Mouse (Mus musculus): ENCODE results near the gene Zfp593. TPM values are rescaled to one million over a fixed set of nuclear protein-coding genes. Genes with fewer than 3 reads are reported as not detected.

Zfp593 gene
- total and polyA plus RNA-seq, 2 experiments: 2.9 to 6.8 TPM

DNA sequence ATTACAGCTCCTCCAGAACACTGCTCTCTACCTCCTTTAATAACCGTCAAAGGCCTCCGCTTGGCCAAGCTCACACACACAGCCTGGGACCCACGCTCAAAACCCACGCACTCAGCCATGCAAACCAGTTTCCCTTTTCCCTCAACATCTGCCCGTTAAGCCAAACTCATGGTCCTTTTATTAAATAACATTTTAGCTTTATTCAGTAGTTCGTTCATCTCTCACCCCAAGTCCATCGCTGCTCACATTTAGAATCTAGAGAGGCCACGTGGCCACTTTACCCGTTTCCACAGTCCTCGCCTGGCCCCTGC lies 5.5 kb upstream of the Zfp593 start:
- Histone ChIP-seq H3K9ac (ENCODE audit: low read depth, low read length) (no peak overlapping the region; the same call in 1 of the 2 replicates), H3K27me3 (ENCODE audit: control insufficient read depth, insufficient read depth, low read length) (peaks cover 26% of the 10 kb centered on the region), H3K79me2 (ENCODE audit: control insufficient read depth, insufficient read depth, low read length) (no peaks in the 10 kb centered on the region), H3K27ac (replicated peaks; ENCODE audit: insufficient read depth, low read depth, low read length) (no peak overlapping the region), H3K4me1 (ENCODE audit: control insufficient read depth, insufficient read depth, low read length) (no peaks in the 10 kb centered on the region), H3K36me3 (ENCODE audit: control insufficient read depth, insufficient read depth, low read length) (no peaks in the 10 kb centered on the region), H3K4me3 (ENCODE audit: insufficient read depth, low read depth, low read length) (peak overlapping the region; percentile 17; the same call in 1 of the 2 replicates)
- no peak for DNase-seq (ENCODE audit: extremely low read depth, low read depth, low spot score)
- 17% methylated on average over 10 of the region's 10 CpGs for WGBS
- TF ChIP-seq CTCF (IDR thresholded peaks at IDR 0.05; ENCODE audit: low read depth, low read length): no peak
- TF ChIP-seq POLR2A (IDR thresholded peaks at IDR 0.05; ENCODE audit: extremely low read depth, insufficient read depth, low read length): no peak

DNA sequence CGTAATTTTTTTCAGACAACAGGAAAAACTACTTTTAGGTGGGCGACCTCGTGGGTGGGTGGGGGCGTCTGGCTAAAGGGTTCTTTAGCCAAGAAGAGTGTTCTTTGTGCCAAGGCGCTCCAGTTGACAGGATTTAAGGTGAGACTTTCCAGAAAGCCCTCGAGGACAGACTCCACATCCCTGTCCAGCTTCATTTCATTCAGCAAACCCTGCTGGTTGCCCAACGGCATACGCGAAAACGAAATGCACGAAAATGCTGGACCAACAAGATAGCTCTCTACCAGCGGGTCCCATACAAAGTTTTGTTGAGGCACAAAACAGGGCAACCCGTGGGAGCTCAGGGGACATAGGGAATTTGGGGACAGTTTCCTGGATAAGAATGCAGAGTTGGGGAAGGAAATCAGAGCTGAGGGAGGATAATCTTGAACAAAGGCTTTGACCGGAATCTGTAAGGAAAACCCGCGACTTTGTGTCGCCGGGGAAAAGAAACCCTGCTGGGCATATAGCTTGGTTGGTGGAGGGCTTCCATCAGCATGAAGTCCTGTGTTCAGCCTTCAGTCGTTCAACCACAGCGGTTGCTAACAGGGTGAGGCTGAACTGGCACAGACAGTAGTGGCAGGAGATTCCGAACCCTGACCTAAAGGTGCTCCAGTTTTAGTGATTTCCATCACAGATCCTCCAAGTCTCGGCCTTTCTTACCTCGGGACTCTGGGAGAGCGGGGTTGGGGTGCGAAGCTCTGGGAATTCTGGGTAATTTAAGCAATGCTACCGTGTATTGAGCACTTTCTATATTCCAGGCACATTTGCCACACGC lies 4.9 kb upstream of the Zfp593 start:
- peaks cover 26% of the 10 kb centered on the region for H3K27me3 ChIP-seq (ENCODE audit: control insufficient read depth, insufficient read depth, low read length)
- no peaks in the 10 kb centered on the region for H3K36me3 ChIP-seq (ENCODE audit: control insufficient read depth, insufficient read depth, low read length)
- no peak for DNase-seq (ENCODE audit: extremely low read depth, low read depth, low spot score)
- TF ChIP-seq CTCF (IDR thresholded peaks at IDR 0.05; ENCODE audit: low read depth, low read length): no peak
- no peak for TF ChIP-seq POLR2A (IDR thresholded peaks at IDR 0.05; ENCODE audit: extremely low read depth, insufficient read depth, low read length)
- H3K4me3 ChIP-seq (ENCODE audit: insufficient read depth, low read depth, low read length): no peak overlapping the region
- H3K9ac ChIP-seq (ENCODE audit: low read depth, low read length): no peak overlapping the region
- WGBS: 20% methylated on average over 27 of the region's 27 CpGs
- no peak overlapping the region for H3K27ac ChIP-seq (replicated peaks; ENCODE audit: insufficient read depth, low read depth, low read length)
- H3K4me1 ChIP-seq (ENCODE audit: control insufficient read depth, insufficient read depth, low read length): no peaks in the 10 kb centered on the region
- no peaks in the 10 kb centered on the region for H3K79me2 ChIP-seq (ENCODE audit: control insufficient read depth, insufficient read depth, low read length)

DNA sequence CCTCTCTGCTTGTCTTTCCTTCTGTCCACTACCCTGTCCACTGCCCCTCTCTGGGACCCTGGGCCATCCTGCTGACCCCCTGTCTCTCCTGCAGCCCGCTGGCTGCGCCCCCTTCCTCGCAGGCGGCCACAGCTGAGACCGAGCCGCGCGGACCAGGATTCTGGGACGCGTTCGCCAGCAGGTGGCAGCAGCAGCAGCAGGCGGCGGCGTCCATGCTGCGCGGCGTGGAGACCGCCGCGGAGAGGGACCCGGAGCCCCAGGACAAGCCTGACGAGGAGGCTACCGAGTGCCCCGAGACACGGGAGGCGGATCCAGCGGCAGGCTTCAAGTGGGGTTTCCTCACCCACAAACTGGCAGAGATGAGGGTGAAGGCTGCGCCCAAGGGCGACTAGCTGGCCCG lies 4.3 kb upstream of the Zfp593 start:
- no peaks in the 10 kb centered on the region for H3K4me1 ChIP-seq (ENCODE audit: control insufficient read depth, insufficient read depth, low read length)
- H3K9ac ChIP-seq (ENCODE audit: low read depth, low read length): peak overlapping the region; percentile 20; the same call in 1 of the 2 replicates
- TF ChIP-seq CTCF (IDR thresholded peaks at IDR 0.05; ENCODE audit: low read depth, low read length) (peak; percentile 82), POLR2A (IDR thresholded peaks at IDR 0.05; ENCODE audit: extremely low read depth, insufficient read depth, low read length) (no peak)
- H3K27ac ChIP-seq (replicated peaks; ENCODE audit: insufficient read depth, low read depth, low read length): no peak overlapping the region
- H3K4me3 ChIP-seq (ENCODE audit: insufficient read depth, low read depth, low read length): peak overlapping the region; percentile 4; the same call in 1 of the 2 replicates
- H3K36me3 ChIP-seq (ENCODE audit: control insufficient read depth, insufficient read depth, low read length): no peaks in the 10 kb centered on the region
- no peaks in the 10 kb centered on the region for H3K79me2 ChIP-seq (ENCODE audit: control insufficient read depth, insufficient read depth, low read length)
- 1% methylated on average over 30 of the region's 30 CpGs for WGBS
- DNase-seq (ENCODE audit: extremely low read depth, low read depth, low spot score): no peak
- peaks cover 26% of the 10 kb centered on the region for H3K27me3 ChIP-seq (ENCODE audit: control insufficient read depth, insufficient read depth, low read length)

DNA sequence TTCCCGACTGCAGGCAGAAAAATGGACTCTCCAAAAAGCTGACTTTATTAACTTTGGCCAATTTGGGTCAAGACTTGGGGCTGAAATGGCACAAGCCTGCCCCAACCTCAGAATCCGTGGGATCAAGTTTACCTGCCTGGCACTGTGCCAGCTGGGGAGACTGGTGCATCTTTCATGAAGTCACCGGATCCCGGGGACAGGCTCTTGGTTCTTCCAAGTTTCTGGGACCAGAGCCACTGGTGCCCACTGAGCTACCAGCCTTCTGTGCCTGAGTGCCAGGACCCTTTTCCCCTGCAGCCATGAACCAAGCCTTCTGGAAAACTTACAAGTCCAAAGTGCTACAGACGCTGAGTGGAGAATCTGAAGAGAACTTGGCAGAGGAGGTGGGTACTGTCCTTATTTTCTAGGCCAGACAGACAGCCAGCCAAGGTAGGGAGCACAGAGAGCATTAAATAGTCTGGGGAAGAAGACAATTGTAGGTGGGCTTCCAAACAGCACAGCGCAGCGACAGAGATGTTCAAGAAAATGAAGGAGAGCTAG lies 1.4 kb upstream of the Zfp593 start, which contains the start of gene Gm30191:
Gene Gm30191 (plus strand): TSS at position 217 of the 540 bp plus-strand sequence.
- no peak for DNase-seq (ENCODE audit: extremely low read depth, low read depth, low spot score)
- WGBS: 71% methylated on average over 7 of the region's 7 CpGs
- no peak within 1 kb of the TSS for H3K9ac ChIP-seq (ENCODE audit: low read depth, low read length)
- no peak within 1 kb of the TSS for H3K4me3 ChIP-seq (ENCODE audit: insufficient read depth, low read depth, low read length)
- peaks cover 11% of the 10 kb centered on the region for H3K27me3 ChIP-seq (ENCODE audit: control insufficient read depth, insufficient read depth, low read length)
- no peaks in the 10 kb centered on the region for H3K79me2 ChIP-seq (ENCODE audit: control insufficient read depth, insufficient read depth, low read length)
- no peak for TF ChIP-seq CTCF (IDR thresholded peaks at IDR 0.05; ENCODE audit: low read depth, low read length)
- no peak for TF ChIP-seq POLR2A (IDR thresholded peaks at IDR 0.05; ENCODE audit: extremely low read depth, insufficient read depth, low read length)
- no peaks in the 10 kb centered on the region for H3K4me1 ChIP-seq (ENCODE audit: control insufficient read depth, insufficient read depth, low read length)
- no peak within 1 kb of the TSS for H3K27ac ChIP-seq (replicated peaks; ENCODE audit: insufficient read depth, low read depth, low read length)
- H3K36me3 ChIP-seq (ENCODE audit: control insufficient read depth, insufficient read depth, low read length): no peaks in the 10 kb centered on the region

DNA sequence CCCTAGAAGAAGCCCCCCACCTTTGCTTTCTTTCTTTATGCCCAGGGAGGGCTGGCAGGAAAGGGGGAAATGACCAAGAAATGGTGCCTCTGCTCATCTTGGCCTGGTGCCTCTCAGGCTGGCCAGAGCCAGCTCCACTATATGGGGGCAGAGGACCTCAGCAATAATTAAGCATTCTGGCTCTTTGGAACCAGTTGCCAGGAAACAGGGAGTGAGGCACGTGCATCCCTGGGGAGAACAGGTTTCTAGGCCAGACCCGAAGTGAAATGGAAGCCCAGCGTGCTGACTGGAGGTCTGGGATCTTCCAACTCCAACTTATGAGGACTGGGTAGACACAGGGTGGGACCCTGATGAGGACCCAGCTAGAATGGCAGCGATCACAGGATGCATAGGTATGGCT lies 864 bp upstream of the Zfp593 start:
- H3K36me3 ChIP-seq (ENCODE audit: control insufficient read depth, insufficient read depth, low read length): no peaks in the 10 kb centered on the region
- TF ChIP-seq POLR2A (IDR thresholded peaks at IDR 0.05; ENCODE audit: extremely low read depth, insufficient read depth, low read length) (no peak), CTCF (IDR thresholded peaks at IDR 0.05; ENCODE audit: low read depth, low read length) (no peak)
- H3K4me1 ChIP-seq (ENCODE audit: control insufficient read depth, insufficient read depth, low read length): no peaks in the 10 kb centered on the region
- no peak overlapping the region for H3K27ac ChIP-seq (replicated peaks; ENCODE audit: insufficient read depth, low read depth, low read length)
- no peak for DNase-seq (ENCODE audit: extremely low read depth, low read depth, low spot score)
- no peak overlapping the region for H3K9ac ChIP-seq (ENCODE audit: low read depth, low read length)
- peaks cover 6% of the 10 kb centered on the region for H3K27me3 ChIP-seq (ENCODE audit: control insufficient read depth, insufficient read depth, low read length)
- 67% methylated on average over 4 of the region's 4 CpGs for WGBS
- no peak overlapping the region for H3K4me3 ChIP-seq (ENCODE audit: insufficient read depth, low read depth, low read length)
- no peaks in the 10 kb centered on the region for H3K79me2 ChIP-seq (ENCODE audit: control insufficient read depth, insufficient read depth, low read length)
